Mouse (Mus musculus) gastrocnemius, postnatal 36 days (tissue): ENCODE measurements around the gene Cox10. TPM values are rescaled to one million over a fixed set of nuclear protein-coding genes. Genes with fewer than 3 reads are reported as not detected.

Experiments
- DNase-seq, 2 experiments: peaks; one replicate each; pipeline ENCODE4 v3.0.0; 2022
- intact Hi-C: fragments of 180-260 bp; cut with DNase I; formaldehyde crosslinking; loops from one replicate; pipeline ENCODE4 v1.15.1; 2025
- total RNA-seq, 2 experiments: library from RNA; stranded (reverse); gene quantifications; 2 replicates each; pipeline ENCODE4 v1.2.3; 2021

The Cox10 gene
- total RNA-seq, 2 experiments from 2014 or later = 39.7 to 41.2 TPM

DNA sequence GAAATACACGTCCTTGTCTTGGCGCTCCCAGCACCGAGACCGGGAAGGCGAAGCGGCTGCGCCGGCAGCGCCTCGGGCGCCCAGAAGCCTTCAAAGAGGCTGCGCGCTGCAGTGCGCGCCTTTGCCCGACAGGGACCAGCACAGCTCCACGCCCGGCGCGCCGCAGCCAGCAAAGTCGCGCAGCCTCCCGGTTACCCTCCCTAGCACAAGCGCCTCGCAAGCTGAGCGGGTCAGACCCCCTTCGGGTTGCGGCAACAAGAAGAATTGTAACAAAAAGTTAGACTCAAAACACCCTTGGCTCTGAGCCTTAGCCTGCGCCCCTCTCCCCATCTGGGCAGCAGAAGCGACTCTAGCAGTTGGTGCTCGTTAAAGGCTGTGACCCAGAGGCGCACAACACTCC is 158.7 kb downstream of the Cox10 start:
- intact Hi-C loops = loop anchor here (5.0 to 10.0 kb wide), 3 partner anchors 157 to 1054 kb away; partner anchors contain the start of genes Cox10 and Elac2

DNA sequence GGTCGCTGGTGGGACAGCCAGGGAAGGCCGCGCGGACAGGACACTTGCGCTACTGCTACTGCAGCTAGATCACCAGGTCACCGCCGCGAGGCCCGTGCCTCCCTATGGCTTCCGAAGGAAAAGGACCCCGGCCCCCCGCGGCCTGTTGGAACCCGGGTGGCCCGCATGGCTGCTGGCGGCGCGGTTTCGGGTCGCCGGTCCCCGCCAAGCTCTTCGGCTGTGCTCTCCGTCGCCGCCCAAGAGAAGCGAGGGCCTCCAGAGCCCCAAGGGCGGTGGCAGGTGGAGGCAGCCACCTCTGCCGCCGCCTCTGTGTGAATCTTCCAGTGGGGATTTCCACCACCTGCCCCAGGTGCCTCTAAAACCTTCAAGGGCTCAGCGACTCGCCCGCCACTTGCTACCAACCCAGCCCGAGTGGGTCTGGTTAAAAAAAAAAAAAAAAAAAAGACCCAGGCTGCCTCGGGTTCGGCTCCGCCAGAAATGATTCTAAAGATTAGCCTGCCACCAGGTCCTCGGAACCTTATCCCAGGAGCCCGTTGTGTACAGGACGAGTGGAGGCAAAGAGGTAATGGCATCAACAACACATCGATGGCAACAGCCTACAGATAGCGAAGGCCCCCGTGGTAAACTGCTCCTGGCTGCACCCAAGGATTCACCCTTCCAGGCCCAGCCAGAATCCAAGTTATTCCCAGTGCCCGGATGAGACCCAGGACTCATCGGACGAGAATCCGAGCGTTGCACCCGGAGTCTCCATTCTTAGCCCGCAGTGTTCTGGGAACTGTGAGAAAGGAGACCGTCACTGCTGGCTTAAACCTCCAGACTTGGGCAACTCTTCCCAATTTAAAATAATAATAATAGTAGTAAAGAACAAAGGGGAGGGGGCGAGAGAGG is 159.8 kb downstream of the Cox10 start:
- DNase-seq = no peak
- intact Hi-C loops = loop anchor here (5.0 to 10.0 kb wide), 3 partner anchors 158 to 1055 kb away; partner anchors contain the start of genes Cox10 and Elac2

More for the DNA sequence above, 158.7 kb downstream of the Cox10 start:
- DNase-seq = peak; percentile 43 to 45

DNA sequence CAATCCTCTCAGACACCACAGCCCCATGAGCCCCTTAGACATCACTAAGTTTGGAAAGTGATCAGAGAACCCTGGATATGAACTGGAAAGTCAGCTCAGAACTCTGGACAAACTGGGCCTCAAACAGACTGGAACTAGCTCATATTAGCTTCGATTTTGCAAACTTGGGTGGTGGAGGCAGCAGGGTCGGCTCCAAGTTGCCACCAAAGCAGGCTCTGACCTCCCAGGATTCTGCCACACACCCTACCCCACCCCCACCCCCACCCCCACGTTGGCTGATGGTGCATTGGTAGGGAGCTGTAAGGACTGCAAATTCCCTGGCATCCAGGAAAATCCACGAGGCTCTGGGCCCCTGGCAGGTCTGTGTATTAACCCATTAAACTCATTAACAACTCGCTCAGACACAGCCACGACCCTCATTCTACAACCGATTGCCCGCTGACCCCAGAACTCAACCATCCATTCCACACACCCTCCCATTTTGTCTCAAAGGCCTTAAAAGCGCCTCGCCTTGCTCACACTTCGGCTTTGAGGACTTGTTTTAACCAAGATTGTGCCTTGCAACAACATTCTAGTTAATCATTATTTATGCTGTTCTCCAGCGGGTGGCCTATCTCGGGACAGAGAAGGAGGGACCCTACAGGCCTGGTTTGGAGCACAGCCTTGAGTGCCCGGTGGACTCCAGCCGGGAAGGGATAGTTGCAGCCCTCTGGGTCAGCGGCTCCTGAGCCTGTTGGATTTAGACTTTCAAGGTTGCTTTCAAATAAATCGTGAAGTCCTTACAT is 160.8 kb downstream of the Cox10 start:
- DNase-seq = no peak
- intact Hi-C loops = no loop called here

DNA sequence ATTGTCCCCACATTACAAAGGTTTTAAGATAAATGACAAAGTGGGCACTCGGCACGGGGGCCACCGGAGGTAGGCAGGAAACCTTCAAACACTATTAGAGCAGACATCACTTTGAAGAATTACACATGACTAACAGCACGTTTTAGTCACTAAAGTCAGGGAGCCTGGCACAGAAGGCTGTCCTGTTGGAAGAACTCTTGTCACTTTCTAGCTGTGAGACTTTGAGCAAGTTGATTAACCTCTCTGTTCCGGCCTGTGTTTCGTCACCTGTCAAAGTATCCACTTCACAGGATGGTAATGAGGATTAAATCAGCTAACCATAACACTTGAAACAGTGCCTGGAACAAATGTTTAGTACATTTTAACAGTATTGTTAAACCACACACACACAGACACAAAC is 161.7 kb downstream of the Cox10 start:
- intact Hi-C loops = no loop called here
- no peak for DNase-seq

DNA sequence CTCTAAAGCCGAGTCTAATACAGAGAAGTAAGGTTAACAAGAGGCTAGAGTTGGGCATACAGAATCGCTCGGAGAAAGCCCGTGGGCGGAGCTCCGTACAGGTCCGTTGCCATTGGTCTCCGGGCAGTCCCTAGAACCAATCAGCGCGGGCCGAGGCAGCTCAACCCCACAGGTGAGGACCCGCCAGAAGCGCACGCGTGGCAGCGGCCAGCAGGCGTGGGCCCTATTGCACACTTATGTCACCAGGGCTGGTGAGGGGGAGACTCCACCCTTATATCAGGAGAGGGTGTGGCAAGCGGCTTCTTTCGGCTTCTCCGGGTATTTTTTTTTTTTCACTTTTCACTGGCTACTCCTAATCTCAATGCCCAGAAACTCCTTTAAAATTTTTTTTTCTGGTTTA is 164.9 kb downstream of the Cox10 start:
- peak; percentile 49 to 53 for DNase-seq
- intact Hi-C loops = no loop called here

DNA sequence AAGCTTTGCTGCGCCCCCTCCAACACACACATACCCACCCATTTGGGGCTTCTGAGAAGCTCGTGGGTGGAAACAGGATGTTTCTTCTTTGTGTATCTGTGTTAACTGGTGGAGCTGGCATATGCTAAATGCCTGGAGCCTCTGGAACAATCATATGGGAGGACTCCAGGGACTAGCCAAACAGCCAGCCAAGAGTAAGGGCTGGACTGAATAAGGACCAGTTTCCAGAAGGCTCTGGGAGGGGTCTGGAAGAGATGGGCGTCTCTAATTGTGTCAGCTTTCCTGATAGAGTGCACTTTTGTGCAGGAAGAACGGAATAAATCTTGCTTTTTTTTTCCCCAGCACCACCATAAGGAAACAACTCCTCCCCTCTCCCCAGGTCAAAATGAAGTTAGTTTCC is 165.3 kb downstream of the Cox10 start:
- DNase-seq = no peak
- intact Hi-C loops = no loop called here

Other genes starting within 250 kb of the Cox10 start
- under 1 TPM; 0.30 to 0.43 TPM for gene Hs3st3b1, start 157.2 kb downstream of the Cox10 start, total RNA-seq